Mouse (Mus musculus) ES-Bruce4 (cell line): ENCODE measurements around the gene Efcab8.

Source experiments
- CTCF ChIP-seq: IDR thresholded peaks from one replicate; pipeline ENCODE4 v1.8.1; 2011; ENCODE audit warnings: low read depth, low read length
- POLR2A ChIP-seq: IDR thresholded peaks from one replicate; pipeline ENCODE4 v1.8.1; 2011; ENCODE audit warnings: low read length; ENCODE audit not compliant: insufficient read depth

DNA sequence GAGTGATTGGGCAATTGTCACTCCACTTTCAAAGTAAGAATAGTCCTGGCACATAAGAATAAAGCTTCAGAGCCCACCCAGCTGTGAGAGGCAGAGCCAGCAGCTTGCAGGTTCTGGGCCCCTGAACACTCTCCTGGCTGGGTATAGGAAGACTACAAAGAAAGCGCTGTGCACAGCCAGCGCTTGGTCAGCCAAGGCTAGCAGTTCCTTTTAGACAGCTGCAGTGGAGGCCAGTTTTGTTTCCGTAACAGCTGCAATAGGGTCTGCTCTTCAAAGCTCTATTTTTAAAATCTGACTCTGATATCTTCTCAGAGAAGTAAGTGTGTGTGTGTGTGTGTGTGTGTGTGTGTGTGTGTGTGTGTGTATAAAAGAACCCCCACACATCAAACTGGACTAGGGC, 82.2 kb downstream of the Efcab8 start:
- TF ChIP-seq POLR2A (no peak), CTCF (no peak)
